Mouse (Mus musculus): ENCODE data around the gene Ptprq.

GRCm38 (mm10) chr10:107560881-107561280 lies 159.0 kb downstream of the Ptprq start:
- TF ChIP-seq POLR2A (IDR thresholded peaks at IDR 0.05; ENCODE audit: control insufficient read depth, low read depth, low read length) = no peak
- no peak for TF ChIP-seq CTCF (IDR thresholded peaks at IDR 0.05; ENCODE audit: control insufficient read depth, insufficient read depth, insufficient replicate concordance, low read depth, low read length)

All from testis, adult 2 months (tissue).